Mouse (Mus musculus) WW6 (cell line): ENCODE data around the gene Cgnl1.

Experiments
- DNase-seq: peaks from one replicate; pipeline ENCODE4 v3.0.0-alpha.2; 2013; ENCODE audit warnings: low read depth, low spot score

The Cgnl1 gene

GRCm38 (mm10) chr9:71716995-71717394 lies 54.4 kb downstream of the Cgnl1 start:
- no peak for DNase-seq

- DNase-seq, result no peak
These were observed 60.6 kb downstream of the Cgnl1 start for GRCm38 (mm10) chr9:71710776-71711175.

GRCm38 (mm10) chr9:71709199-71709598 lies 62.2 kb downstream of the Cgnl1 start:
- DNase-seq, result no peak

GRCm38 (mm10) chr9:71707989-71708388 lies 63.4 kb downstream of the Cgnl1 start:
- DNase-seq, result no peak

- DNase-seq, result no peak
These were observed 66.9 kb downstream of the Cgnl1 start for GRCm38 (mm10) chr9:71704332-71705014.

- no peak for DNase-seq
These were observed 72.3 kb downstream of the Cgnl1 start for GRCm38 (mm10) chr9:71699087-71699486.

GRCm38 (mm10) chr9:71698116-71698515 lies 73.3 kb downstream of the Cgnl1 start:
- no peak for DNase-seq

- no peak for DNase-seq
These were observed 74.2 kb downstream of the Cgnl1 start for GRCm38 (mm10) chr9:71697189-71697588.

GRCm38 (mm10) chr9:71696762-71697161 lies 74.6 kb downstream of the Cgnl1 start:
- no peak for DNase-seq

- DNase-seq, result no peak
These were observed 76.3 kb downstream of the Cgnl1 start for GRCm38 (mm10) chr9:71695133-71695532.

- no peak for DNase-seq
These were observed 77.2 kb downstream of the Cgnl1 start for GRCm38 (mm10) chr9:71694223-71694622.

GRCm38 (mm10) chr9:71693771-71694170 lies 77.6 kb downstream of the Cgnl1 start:
- no peak for DNase-seq

GRCm38 (mm10) chr9:71692165-71692564 lies 79.2 kb downstream of the Cgnl1 start:
- no peak for DNase-seq

- DNase-seq, result no peak
These were observed 81.9 kb downstream of the Cgnl1 start for GRCm38 (mm10) chr9:71689369-71690073.

- no peak for DNase-seq
These were observed 84.9 kb downstream of the Cgnl1 start for GRCm38 (mm10) chr9:71686463-71686862.

- no peak for DNase-seq
These were observed 86.6 kb downstream of the Cgnl1 start for GRCm38 (mm10) chr9:71684772-71685171.

GRCm38 (mm10) chr9:71680381-71680780 lies 91.0 kb downstream of the Cgnl1 start:
- DNase-seq, result no peak

GRCm38 (mm10) chr9:71679103-71679815 lies 92.1 kb downstream of the Cgnl1 start:
- DNase-seq, result no peak

GRCm38 (mm10) chr9:71676988-71677688 lies 94.3 kb downstream of the Cgnl1 start:
- DNase-seq, result no peak

GRCm38 (mm10) chr9:71675799-71676414 lies 95.5 kb downstream of the Cgnl1 start:
- DNase-seq, result no peak

GRCm38 (mm10) chr9:71675216-71675615 lies 96.2 kb downstream of the Cgnl1 start:
- no peak for DNase-seq

GRCm38 (mm10) chr9:71674476-71674875 lies 96.9 kb downstream of the Cgnl1 start:
- no peak for DNase-seq
